Mouse (Mus musculus) embryo, embryonic 10 days (tissue): Measurements from ENCODE around the gene Myg1.

Experiments used
- DNase-seq: peaks from one replicate; pipeline ENCODE4 v3.0.0-alpha.2; 2015; ENCODE audit warnings: low spot score

Gene Myg1

DNA sequence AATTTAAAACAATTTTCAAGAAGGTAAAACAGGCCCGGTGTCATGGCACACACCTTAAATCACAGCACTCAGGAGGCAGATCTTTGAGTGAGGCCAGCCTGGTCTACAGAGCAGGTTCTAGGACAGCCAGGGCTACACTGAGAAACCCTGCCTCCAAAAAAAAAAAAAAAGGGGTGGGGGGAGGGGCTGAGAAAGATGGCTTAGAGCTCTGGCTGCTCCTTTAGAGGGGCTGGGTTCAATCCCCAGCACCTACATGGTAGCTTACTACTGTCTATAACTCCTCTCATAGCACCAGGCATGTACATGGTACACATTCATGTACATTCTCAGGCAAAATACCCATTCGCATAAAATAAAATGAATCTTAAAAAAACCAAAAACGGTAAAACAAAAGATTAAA is 13.0 kb downstream of the Myg1 start:
- no peak for DNase-seq

DNA sequence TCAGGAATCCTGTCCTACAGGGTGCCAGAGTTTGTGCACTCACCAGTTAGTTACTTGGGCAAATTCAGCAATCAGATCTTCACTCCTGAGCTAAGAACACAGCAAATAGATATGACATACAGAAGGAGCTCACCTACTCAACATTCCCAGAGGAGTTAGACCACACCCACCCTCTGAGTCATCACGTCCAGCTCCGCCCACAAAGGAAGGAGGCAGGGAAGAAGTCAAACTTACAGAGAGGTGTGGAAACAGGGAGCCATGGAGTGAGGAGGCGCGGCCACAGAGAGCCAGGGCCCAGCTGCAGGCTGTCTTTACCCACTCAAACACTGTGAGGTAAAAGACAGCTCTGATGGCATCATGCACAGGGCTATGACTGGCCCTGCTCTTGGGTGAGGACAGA is 14.9 kb downstream of the Myg1 start:
- no peak for DNase-seq

DNA sequence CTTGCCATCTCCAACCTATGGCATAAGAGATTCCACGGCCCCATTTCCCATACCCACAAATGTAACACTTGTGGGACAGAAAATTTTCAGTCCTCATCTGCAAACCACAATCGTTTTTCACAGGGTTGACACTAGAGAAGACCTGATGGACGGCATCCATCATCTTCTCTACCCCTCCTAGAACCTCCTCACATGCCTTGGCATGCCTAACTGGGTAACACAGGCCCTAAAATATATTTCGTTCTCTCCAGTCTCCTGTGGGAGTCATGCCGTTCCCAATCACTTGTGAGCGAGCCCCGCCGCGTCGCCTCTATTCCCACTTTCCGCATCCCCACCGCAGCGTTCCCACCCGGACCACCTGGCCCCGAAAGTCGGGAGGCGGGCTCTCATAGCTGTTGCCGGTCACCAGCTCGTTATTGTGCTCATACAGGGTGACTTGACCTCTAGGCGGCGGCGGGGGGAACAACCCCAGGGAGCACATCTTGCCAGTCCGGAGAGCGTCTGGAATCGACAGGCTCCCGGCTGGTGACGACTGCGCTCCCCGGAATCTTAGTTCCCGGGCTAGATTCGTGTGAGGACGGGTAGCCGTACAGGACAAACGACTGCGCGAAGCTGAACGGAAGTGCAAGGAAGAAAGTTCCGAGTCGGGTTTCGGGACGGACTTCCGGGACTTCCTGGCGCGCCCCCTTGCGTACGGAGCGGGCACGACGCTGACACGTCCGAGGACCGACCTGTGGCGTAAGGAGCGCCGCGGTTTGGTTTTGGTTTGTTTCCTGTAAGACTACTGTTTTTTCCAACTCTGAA is 18.8 kb downstream of the Myg1 start, which contains the start of gene Aaas:
Aaas (minus strand) TSS at position 634 of the 804 bp plus-strand sequence.
- peak; percentile 99 for DNase-seq

DNA sequence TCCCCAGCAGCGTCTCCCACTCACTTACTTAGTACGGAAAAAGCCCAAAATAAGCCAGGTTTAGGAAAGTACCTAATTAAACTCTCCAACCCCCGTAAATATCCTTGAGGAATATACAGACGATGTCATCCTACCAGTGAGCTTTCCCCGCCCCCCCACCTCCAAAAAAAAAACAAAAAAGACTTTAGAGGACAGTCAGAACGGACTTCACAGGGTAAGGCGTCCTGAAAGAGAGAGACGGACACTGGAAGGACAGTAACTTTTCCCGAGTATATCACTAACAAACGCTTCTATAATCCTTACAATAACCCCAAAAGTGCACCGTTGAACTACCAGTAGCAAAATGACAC is 19.4 kb downstream of the Myg1 start:
- DNase-seq, result no peak

DNA sequence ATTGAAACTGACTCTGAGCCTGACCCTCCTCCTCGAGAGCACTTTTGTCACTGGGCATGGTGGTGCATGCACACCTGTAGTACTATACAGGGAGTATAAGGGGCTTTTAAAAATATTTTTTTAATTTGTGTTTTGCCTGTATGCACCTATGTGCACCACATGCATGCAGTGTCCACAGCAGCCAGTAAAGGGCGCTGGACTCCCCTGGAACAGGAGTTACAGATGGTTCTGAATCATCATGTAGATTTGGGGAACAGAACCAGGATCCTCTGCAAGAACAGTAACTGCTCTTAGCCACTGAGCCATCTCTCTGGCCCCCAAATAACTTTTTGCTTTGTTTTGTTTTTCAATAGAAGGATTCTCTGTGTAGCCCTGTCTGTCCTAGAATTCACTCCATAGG is 20.7 kb downstream of the Myg1 start:
- DNase-seq, result no peak

DNA sequence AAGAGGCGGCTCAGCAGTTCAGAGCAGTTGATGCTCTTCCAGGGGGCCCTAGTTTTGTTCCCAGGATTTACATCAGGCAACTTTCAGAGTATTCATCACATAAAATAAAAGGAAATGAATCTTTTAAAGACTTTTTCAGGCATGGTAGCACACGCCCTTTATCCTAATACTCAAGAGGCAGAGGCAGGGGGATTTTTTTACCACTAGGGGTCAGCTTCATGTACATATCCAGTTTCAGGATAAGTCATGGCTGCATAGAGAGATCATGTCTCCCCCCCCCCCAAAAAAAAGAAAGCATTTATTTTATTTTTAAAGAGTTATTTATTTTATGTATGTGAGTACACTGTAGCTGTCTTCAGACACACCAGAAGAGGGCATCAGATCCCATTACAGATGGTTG is 22.5 kb downstream of the Myg1 start:
- DNase-seq, result no peak

DNA sequence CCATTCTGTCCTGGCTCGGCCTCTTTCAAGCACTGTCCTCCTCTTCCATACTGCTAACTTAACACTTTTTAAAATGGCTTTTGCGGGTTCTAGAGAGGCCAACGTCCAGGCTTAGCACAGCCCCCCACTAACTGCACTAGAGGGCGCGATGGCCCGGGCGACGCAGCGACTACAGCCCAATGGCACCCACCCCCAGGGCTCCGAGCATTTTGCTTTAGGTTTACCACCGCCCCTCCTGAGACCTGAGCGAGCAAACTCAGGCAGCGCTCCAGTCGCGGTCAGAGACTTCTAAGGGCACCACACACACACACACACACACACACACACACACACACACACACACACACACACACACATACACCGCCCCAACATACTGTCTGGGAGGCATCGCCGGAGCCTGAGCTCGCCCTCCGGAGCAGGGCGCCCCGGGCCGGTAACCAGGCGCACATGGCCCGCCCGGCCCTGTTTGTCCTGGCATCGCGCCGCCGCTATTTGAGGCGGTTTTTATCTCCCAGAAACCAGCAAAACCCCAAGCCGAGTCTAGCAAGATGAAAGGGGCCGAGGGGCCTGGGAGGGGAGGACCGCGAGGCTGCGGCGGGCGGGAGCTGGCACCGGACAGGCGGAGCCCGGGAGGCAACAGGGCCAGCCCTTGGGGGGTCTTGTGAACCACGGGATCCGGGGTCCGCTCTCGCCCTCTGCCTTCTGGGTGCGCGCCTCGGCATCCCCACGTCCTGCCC is 23.8 kb downstream of the Myg1 start:
- DNase-seq, result peak; percentile 81

DNA sequence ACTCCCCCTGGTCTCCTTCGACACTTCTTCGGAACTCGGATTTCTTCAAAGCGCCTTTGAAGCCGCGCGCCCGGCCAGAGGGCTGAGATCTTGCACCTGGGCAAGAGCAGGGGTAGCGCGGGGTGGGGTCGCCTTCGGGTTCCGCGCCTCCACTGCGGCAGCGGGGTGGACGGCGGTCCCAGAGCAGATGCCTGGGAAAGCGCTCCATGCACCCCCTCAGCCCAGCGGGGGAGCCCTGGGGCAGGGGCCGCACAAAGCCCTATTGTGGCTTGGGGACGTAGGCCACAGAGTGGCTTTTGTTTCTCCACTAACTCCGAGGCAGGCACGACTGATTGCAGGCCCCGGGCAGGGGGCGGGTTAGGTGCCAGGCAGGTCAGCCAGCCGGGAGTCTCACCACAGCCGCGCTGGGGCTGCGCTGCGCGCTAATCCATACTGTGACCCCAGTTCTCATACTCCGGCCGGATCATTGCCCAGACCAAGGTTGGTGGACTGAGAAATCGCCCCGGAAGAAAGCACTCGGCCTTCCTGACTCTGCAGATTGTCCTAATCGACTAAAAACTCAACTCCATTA is 24.4 kb downstream of the Myg1 start:
- DNase-seq, result peak; percentile 78

DNA sequence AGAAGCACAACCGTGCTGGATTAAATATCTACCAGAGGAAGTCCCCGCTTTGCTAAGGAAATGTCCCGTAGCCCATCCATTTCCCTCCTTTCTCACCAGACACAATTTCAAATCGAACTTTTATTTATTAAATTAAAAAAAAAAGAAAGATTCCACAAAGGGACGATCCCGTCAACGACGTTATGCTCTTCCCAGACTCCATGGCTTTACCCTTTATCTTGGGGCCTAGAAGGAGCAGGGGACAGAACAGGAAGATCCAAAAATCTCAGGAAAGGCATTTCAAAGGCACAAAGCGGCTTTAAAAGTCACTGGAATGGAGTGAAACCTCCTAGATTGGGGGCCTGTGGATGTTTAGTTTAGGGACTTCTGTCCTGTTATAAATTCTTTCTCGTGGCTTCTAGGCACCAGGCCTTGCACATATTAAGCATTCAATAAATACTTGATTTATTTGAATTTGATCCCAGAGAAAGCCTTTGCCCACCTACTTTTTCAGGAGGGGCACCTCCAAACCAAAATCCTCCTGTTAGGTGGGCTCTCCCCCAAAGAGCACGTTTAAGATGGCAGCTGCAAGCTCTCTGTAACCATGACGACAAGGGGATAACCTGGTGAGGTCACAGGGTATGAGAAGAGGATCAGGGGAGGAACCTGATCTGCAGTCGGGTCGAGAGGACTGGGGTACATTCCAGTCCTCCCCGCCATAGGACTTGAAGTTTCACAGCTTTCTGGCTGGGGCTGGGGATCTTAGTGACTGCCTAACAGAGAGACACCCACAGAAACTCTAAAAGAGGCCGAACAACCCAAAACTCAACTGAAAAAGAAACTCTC is 25.2 kb downstream of the Myg1 start:
- DNase-seq, result peak; percentile 69

DNA sequence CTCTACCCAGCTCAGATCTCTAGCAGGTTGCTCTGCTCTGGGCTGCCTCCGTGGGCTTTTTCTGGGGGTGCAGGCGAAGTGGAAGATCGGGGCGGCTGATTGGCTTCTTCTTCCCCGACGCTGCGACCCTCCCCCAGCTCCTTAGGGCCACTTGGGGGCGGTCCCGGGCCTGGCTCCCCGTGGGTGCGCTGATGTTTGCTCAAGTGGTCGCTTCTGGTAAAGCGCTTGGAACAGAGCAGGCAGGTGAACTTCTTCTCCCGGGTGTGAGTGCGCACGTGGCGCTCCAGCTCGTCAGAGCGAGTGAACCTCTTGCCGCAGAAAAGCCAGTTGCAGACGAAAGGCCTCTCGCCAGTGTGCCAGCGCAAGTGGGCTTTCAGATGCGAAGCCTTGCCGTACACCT is 26.6 kb downstream of the Myg1 start:
- DNase-seq, result peak; percentile 51

DNA sequence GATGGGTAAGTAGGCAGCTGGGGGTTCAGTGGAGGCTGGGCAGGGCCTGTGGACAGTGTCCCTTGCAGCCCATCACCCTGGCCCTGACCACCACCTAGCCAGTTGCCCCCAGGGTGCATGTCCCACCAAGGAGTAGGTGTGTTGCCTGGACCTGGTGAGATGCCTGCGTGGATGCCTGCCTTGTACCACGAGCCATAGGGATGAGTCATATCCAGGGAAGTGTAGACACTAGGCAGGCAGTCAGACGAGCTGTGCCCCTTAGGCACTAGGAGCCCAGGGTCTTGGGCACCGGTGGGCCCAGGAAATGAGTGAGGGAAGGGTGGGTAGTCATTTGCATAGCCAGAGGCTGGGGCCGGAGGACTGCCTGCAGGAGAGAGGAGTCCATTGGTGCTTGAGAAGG is 27.3 kb downstream of the Myg1 start:
- no peak for DNase-seq

DNA sequence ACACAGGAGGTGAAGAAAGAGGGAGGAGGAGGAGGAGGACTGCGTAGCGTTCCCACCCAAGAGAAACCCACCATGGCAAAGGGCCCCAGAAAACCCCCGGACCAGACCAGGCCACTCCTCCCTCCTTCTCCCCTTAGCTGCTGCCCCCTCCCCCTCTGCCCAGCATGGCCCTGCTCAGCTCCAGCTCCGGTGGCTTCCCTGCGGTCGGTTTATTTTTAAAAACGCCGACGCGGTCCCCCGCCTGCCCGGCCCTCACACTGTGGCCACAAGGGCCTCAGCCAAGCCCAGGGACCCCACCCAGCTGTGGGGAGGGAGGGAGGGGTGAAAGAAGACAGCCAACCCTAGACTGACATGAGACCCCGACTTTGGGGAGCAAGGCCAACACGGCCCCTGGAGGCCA is 31.1 kb downstream of the Myg1 start:
- no peak for DNase-seq

DNA sequence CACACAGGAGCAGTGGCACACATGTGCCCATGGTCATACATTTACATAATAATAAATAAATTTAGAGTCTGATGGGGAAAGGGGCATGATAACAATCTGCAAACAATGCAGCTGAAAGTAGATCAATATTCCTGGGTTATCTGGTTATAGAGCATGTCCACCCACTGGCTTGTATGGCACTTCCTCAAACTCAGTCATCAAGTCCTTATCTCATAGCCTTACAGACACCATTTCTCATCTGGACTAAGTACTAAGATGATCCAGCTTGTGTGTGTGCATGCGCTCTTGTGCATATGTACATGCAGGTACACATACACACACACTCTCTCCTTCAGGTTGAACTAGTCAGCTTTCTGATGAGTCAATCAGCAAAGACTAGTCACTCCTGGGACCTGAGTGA is 33.2 kb downstream of the Myg1 start:
- no peak for DNase-seq

DNA sequence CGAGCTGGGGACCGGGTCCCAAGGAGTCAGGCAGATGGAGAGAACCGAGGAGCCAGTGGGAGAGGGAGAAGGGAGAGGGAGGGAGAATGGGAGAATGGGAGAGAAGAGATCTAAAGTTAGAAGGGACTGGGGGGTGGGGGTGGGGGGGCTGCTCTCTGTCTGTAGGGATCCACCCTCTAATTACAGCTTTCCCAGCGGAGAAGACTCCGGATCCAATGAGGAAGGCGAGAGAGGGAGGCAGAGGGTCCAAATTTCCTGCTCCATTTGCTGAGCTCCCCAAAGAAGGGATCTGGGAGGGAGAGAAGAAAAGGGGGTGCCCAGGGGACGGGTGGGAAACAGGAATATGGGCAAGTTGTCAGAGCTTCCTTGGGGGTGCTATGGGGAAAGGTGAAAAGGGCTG is 34.7 kb downstream of the Myg1 start:
- no peak for DNase-seq

DNA sequence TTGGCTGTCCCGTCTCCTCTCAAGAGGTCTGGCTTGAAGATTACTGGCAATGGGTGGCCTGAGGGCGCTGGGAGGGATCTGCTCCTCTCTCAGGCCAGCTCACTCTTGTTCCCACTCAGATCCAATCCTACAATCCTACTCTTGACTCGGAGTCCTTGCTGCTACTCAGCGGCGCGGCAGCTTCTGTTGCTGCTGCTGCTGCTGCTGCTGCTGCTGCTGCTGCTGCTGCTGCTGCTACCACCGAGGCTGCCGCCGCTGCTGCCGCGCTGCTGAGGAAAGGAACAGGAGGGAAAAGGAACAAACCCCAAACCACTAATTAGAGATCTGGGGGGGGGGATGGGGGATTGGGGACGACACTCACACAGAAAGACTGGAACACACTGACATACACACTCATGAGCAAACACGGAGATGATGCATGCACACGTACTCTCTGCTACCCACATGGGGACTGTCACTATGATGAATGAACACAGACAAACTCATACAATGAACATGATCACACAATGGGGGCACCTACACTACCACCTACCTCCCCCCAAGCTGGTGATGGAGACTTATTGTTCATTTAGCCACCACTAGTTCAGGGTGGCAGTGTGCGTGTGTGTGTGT is 35.3 kb downstream of the Myg1 start, which contains the start of gene Sp7:
Sp7 (minus strand) TSS at position 450 of the 612 bp plus-strand sequence.
- DNase-seq, result peak; percentile 61

DNA sequence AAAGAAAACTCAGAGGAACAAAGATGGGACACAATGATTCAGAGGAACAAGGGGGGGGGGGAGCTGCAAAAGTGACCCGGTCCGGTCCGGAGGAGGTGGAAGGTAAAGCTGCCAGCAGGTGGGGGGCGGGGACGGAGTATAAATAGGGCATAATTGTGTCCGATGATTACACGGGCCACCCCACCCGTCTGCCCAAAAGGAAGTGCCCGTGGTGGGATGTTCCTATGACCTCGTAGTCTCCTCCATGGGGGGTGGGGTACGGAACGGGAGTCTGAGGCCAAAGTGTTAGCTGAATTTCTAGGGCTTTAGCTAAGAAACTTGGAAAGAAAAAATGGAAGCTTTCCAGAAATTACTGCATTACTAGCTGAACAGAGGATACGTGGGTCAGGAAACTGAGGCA is 38.5 kb downstream of the Myg1 start:
- no peak for DNase-seq

DNA sequence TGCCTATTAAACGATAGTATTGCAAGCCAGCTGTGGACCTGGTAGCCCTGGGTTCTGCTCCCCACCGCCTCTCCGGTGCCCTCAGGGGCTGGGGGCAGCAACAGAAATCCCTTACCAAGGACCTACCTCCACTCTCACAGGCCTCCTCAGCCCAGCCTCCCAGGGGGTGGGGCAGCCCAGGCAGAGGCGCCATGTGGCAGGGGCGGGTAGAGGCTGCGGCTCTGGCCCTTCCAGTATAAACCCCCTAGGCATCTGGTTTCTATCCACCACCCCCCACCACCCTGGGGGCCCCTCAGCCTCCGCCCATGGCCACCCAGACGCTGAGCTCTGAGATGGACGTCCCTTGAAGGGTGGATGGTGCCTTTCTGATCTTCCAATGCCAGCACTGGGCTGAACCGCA is 39.2 kb downstream of the Myg1 start:
- DNase-seq, result peak; percentile 50

DNA sequence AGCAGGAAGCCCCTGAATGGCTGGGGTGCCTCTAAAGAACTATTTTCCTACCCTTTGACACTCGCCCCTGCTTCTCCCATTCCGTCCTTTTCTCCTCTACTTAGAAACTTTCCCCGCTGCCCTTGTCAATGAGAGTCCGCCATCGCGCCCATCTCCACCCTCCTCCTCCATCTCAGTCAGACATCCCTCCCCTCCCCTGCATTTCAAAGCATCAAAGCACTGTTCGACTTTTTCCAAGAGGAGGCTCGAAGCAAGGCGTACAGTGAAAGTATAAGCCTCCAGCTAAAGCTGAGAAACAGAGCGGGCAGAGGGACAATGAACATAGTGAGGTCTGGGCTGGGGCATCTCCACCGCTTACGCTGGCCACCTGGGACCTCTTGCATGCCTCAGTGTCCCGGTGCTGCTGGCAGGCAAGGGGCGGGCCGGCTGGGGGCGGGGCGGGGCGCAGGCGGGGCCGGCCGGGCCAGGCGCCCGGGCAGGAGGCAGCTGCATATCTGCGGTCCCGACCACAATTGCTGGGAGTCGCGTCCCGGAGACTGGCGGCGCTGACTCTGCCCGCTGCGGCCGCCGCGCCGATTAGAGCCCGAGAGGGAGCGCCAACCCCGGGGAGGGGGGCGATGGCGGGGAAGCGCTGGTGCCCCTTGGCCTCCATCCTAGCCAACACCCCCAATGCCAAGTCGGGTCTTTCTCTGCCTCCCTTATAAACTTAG is 45.1 kb downstream of the Myg1 start:
- peak; percentile 47 for DNase-seq

DNA sequence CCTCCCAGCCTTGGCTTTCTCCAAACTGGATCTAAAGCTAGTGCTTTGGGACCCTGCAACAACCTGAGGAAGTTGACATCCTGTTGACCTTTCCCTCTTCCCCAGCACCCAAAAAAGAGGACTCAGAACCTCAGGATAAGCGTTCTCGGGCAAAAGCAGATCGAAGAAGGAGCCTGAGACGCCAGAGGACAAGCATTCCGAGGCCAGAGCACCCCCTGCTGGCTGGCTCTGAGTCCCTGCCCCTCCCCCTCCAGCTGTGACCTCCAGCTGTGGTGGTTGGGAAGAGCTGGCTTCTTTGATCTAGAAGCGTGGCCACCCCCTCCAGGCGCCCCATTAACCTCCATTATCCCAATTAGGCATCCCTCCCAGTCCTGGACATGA is 45.6 kb downstream of the Myg1 start:
- peak; percentile 94 for DNase-seq

DNA sequence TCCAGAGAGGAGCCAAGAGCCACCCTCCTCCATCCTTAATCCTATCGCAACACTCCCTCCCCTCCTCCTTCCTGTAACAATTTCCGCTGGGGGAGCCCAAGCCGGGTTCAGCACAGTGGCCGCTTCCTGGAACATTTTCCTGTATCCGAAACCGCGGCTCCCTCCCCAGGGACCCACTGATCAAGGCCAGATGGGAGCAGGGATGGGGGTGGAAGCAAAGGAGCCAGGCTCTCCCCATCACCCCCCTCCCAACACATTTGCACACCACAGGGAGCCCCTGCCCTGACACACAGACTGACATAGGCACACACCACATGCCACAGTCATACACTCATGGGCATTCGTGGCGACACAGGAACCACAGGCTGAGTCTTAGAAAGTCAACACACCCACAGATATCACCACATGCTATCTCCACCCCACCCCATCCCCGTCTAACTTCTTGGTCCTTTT is 46.3 kb downstream of the Myg1 start:
- DNase-seq, result peak; percentile 54

DNA sequence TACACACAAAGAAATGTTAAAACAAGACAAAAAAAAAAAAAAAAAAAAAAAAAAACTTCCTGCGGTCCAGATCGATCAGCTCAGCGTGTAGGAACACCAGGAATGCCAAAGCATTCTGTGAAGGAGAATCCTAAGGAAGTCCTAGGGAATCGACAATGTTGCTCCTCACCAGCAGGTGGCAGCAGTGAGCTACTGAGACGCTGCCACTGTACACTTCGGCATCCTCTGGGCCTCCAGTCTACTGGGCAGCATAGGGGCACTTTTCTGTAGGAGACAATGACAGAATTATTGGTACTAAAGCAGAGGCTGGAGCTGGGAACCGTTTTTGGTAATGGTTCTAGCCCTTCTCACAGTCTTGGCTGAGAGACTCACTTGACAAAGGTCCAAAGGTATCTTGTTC is 50.1 kb downstream of the Myg1 start:
- peak; percentile 97 for DNase-seq
